Mouse (Mus musculus) T-helper 17 cell (primary cell): ENCODE data around the gene Cfap65.

Experiments
- in situ Hi-C, 2 experiments: fragments of 300-600 bp; cut with MboI, MseI; formaldehyde crosslinking; loops; 1 replicate in 1 of 2; 2 replicates in 1 of 2; pipeline ENCODE4 v1.15.1; 2025; ENCODE audit warnings: high pct_unique_total_duplicates in 2 of 2

Gene Cfap65

GRCm38 (mm10) chr1:74941651-74942360, 6.4 kb upstream of the Cfap65 start:
- in situ Hi-C loops, result loop anchor here in 1 of 2 experiments (10.0 kb wide), 2 partner anchors 183 to 333 kb away; partner anchors contain the start of genes Nhej1 and Resp18

- in situ Hi-C loops, result loop anchor here in 1 of 2 experiments (10.0 kb wide), 2 partner anchors 185 to 335 kb away; partner anchors contain the start of genes Nhej1 and Resp18
Observed at GRCm38 (mm10) chr1:74939762-74940161, 4.4 kb upstream of the Cfap65 start.

- in situ Hi-C loops, result no loop called here
Observed at GRCm38 (mm10) chr1:74936221-74936830, 927 bp upstream of the Cfap65 start.

GRCm38 (mm10) chr1:74927621-74928296, 7.6 kb downstream of the Cfap65 start:
- in situ Hi-C loops, result no loop called here

GRCm38 (mm10) chr1:74926721-74927120, 8.7 kb downstream of the Cfap65 start:
- in situ Hi-C loops, result no loop called here

DNA sequence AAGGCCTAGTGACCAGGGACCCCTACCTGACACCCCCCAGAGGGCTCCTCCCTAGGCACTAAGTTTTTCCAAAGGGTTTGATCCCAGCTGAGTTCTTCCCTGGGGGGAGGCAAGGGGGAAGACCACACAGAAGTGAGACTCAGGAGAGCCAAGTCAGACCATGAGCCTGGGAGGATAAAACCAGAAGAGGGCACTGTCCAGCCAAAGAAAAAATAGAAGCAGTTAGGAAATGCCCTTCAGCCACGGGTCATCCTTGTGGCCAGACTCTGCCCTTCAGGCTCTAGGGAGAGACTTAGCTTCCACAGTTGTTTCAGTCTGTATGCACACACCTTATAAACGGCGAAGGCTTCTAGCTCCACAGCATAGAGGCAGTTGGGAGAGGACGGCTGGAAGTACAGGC, 10.9 kb downstream of the Cfap65 start:
- in situ Hi-C loops, result no loop called here

GRCm38 (mm10) chr1:74915706-74916105, 19.7 kb downstream of the Cfap65 start:
- in situ Hi-C loops, result no loop called here

GRCm38 (mm10) chr1:74902191-74902590, 33.2 kb downstream of the Cfap65 start:
- in situ Hi-C loops, result no loop called here

GRCm38 (mm10) chr1:74901686-74902085, 33.7 kb downstream of the Cfap65 start:
- in situ Hi-C loops, result no loop called here

DNA sequence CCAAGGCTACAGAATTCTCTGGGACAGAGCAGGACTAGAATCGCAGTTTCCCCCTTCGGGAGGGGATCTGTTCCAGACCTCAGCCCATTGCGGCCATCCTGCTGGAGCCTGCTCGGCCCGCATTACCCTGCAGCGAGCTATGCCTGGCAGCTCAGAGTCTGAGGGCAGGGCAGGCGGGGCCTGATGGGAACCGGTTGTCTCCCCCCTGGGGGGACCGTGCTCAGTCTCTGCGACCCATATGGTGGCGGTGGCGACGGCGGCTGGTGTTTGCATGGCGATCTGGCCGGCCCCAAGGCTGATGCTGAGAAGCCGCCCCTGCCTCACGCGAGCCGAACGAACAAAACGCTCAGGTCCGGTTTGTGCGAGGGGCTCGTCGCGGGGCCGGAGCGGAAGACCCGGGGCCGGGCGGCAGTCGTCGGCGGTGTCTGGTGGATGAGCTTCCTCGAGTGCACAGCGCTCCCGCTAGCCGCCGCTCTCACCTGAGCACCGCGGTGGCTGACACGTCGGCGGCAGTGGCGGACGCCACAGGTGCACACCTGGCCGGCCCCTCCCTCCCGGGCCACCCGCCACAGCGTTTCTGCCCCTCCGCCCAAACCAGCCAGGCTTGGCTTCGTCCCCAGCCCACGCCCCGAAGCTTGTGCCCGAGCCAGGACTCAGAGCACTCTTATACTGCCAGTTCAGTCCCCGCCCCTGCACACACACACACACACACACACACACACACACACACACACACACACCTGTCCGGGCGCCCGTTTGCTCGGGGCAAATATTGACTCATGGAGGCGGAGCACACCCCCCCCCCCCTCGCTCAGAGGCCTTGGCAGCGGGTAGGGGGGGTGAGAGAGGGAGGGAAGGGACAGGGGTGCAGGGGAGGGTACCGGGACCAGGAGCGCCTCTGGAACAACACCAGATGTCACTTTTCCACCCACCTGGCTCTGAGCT, 34.8 kb downstream of the Cfap65 start:
- in situ Hi-C loops, result no loop called here

DNA sequence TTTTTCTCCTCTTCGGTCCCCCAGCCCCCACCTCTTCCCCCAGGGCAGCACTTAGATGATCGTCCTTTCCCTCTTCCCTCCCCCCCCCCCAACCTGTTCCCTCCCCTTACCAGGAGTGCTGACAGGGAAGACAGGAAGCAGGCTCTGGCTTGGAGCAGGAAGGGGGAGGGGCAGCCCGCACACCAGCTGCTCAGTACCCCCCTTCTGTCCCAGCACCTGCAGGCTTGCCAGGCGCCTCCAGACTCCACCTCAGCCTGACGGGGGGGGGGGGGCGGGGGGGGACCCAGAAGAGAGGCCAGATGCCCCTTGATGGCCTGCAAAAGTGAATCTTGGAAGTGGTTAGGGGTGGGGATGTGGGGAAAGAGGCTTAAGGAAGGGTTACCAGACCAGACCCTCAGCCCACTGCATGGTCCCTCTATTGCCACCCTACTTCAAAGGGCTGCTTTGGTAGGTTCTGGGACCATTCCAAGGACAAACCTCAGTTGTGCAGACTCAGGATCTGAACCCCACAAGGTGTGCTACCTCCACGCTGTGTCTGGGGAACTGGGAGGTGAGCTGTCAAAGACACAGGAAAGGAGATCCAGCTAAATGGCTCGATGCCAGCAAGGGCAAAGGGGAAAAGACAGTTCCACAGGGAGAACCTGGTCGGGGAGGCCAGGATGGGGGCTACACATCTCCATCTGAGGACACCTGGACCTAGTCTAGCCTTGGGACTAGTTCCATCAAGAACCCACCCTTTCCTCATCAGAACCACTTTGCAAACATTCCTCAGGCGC, 36.6 kb downstream of the Cfap65 start:
- in situ Hi-C loops, result loop anchor here (10.0 kb wide), 1 partner anchor 226 kb away; the partner anchor contains the start of gene Nhej1 (in 2 of the 2)

GRCm38 (mm10) chr1:74897976-74898375, 37.4 kb downstream of the Cfap65 start:
- in situ Hi-C loops, result loop anchor here (10.0 kb wide), 1 partner anchor 227 kb away; the partner anchor contains the start of gene Nhej1 (in 2 of the 2)

GRCm38 (mm10) chr1:74894966-74895365, 40.4 kb downstream of the Cfap65 start:
- in situ Hi-C loops, result loop anchor here (10.0 kb wide), 1 partner anchor 230 kb away; the partner anchor contains the start of gene Nhej1 (in 2 of the 2)

- in situ Hi-C loops, result loop anchor here (10.0 kb wide), 1 partner anchor 232 kb away; the partner anchor contains the start of gene Nhej1 (in 2 of the 2)
Observed at GRCm38 (mm10) chr1:74893134-74893855, 42.1 kb downstream of the Cfap65 start, which contains the start of gene Cryba2. TSS of gene Cryba2 (minus strand) at chr1:74893143.

GRCm38 (mm10) chr1:74892351-74893133, 42.9 kb downstream of the Cfap65 start:
- in situ Hi-C loops, result loop anchor here (10.0 kb wide), 1 partner anchor 232 kb away; the partner anchor contains the start of gene Nhej1 (in 2 of the 2)

DNA sequence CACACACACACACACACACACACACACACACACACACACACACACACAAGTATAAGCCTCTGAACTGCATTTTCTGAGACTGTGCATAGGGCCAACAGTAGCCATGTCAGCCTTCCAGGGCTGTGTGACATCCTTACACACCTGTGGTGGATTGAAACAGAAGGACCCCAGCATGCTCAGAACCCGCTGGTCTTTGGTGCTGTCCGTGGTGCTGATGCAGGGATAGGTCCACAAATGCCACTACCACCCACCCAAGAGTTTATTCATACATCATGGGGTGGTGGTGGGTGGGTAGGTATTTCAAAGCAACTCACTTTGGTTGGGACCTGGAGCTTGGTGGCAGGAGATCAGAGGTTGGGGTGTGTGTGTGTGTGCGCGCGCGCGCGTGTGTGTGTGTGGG, 43.9 kb downstream of the Cfap65 start:
- in situ Hi-C loops, result loop anchor here (10.0 kb wide), 1 partner anchor 233 kb away; the partner anchor contains the start of gene Nhej1 (in 2 of the 2)

DNA sequence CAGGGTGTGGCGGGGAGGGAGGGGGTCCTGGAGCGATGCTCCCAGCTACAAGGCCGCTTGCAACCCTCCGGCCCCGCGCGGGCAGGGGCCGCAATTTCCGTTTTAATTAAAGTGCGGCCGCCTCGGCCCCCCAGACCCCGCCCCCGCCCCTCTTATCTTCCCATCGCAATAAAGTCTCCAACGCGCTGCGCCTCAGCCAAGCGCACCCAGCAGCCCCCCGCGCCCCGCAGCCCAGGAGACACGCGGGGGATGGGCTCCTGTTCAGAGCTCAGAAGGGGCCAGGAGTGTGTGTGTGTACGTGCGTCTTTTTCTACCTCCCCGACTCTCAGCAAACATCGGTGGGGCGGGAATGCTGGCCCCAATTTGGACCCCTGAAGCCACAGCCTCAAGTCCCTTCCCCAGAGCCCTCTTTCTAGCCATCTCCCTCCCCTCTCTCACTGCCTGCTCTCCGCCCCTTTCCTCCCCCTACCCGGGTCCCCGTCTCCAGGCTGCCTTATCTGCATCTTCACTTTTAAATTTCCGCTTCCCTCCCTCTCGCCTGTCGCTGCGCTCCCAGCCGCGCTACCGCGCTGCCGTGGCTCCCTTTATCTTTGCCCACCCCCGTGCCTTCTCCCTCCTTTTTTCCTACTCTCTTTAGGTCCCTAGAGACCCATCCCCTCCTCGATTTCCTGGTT, 49.9 kb downstream of the Cfap65 start, which contains the start of gene Fev:
Gene Fev, minus strand, starts transcription at position 51 of the 674 bp plus-strand sequence.
- in situ Hi-C loops, result no loop called here
